Mouse (Mus musculus) hindbrain, embryonic 13.5 days (tissue): ENCODE measurements at regions not wholly inside any gene's neighbourhood (a gene's known extent, or its start where the extent isn't known, plus 50 kb on each side); places are given as distances from the start of the nearest gene placed in this dataset.
A peak's percentile ranks its signal among the peaks of the same experiment; 100 is the strongest.

Experiments
- ATAC-seq: fragments of 200-750 bp; cut with Nextera tagmentation; 2 replicates; pipeline ENCODE4 v1.8.0; 2017; ENCODE audit warnings: moderate TSS enrichment; ENCODE audit not compliant: low FRiP score
- H3K27ac ChIP-seq: fragments of 300-500 bp; sonication (generic); 2 replicates; pipeline ENCODE4 v1.5.1; 2015; ENCODE audit warnings: inconsistent platforms, mild to moderate bottlenecking, moderate library complexity
- H3K27me3 ChIP-seq: fragments of 300-500 bp; sonication (generic); 2 replicates; pipeline ENCODE4 v1.6.1; 2015; ENCODE audit warnings: mild to moderate bottlenecking, inconsistent platforms
- H3K36me3 ChIP-seq: fragments of 300-500 bp; sonication (generic); 2 replicates; pipeline ENCODE4 v1.6.1; 2015; ENCODE audit warnings: mild to moderate bottlenecking, inconsistent platforms
- H3K4me1 ChIP-seq: fragments of 300-500 bp; sonication (generic); replicated peaks from 2 replicates; pipeline ENCODE4 v1.6.1; 2015; ENCODE audit warnings: inconsistent platforms
- H3K4me2 ChIP-seq: fragments of 300-500 bp; sonication (generic); 2 replicates; pipeline ENCODE4 v1.6.1; 2015; ENCODE audit warnings: inconsistent platforms, mild to moderate bottlenecking, moderate library complexity
- H3K4me3 ChIP-seq: fragments of 300-500 bp; sonication (generic); 2 replicates; pipeline ENCODE4 v1.5.1; 2015; ENCODE audit warnings: mild to moderate bottlenecking, inconsistent platforms
- H3K9ac ChIP-seq: fragments of 300-500 bp; sonication (generic); 2 replicates; pipeline ENCODE4 v1.6.1; 2015; ENCODE audit warnings: mild to moderate bottlenecking, inconsistent platforms
- H3K9me3 ChIP-seq: fragments of 300-500 bp; sonication (generic); 2 replicates; pipeline ENCODE4 v1.6.1; 2016; ENCODE audit warnings: inconsistent platforms
- WGBS: fragments of 180-500 bp; shearing (Covaris S2); methylation state at CpG from one replicate; pipeline ENCODE4 v1.1.7; 2015; 5-methylcytosine and 5-hydroxymethylcytosine counted together

GRCm38 (mm10) chr2:128331681-128332080, 205.8 kb downstream of the Bcl2l11 start:
- 50% methylated on average over 8 of the region's 8 CpGs for WGBS
- Histone ChIP-seq H3K9ac (no peak overlapping the region), H3K9me3 (no peaks in the 10 kb centered on the region), H3K4me2 (peak overlapping the region; percentile 19; the same call in 1 of the 2 replicates), H3K27ac (peak overlapping the region; percentile 68), H3K4me3 (no peak overlapping the region), H3K36me3 (no peaks in the 10 kb centered on the region), H3K4me1 (peaks cover 32% of the 10 kb centered on the region), H3K27me3 (0 out of 2 replicates have a peak, but pooled peaks cover 4% of the 10 kb centered on the region)
- no peak for ATAC-seq

GRCm38 (mm10) chr2:128333401-128334142, 207.7 kb downstream of the Bcl2l11 start:
- H3K27me3 ChIP-seq = 0 out of 2 replicates have a peak, but pooled peaks cover 4% of the 10 kb centered on the region
- no peak for ATAC-seq
- H3K4me2 ChIP-seq = no peak overlapping the region
- H3K4me3 ChIP-seq = no peak overlapping the region
- no peak overlapping the region for H3K27ac ChIP-seq
- H3K36me3 ChIP-seq = no peaks in the 10 kb centered on the region
- 79% methylated on average over 10 of the region's 10 CpGs for WGBS
- no peak overlapping the region for H3K9ac ChIP-seq
- H3K4me1 ChIP-seq = peaks cover 35% of the 10 kb centered on the region
- H3K9me3 ChIP-seq = no peaks in the 10 kb centered on the region

GRCm38 (mm10) chr2:128334143-128334470, 208.3 kb downstream of the Bcl2l11 start:
- ATAC-seq = no peak
- peaks cover 40% of the 10 kb centered on the region for H3K4me1 ChIP-seq
- H3K27ac ChIP-seq = no peak overlapping the region
- no peak overlapping the region for H3K4me3 ChIP-seq
- whole genome bisulfite sequencing = 84% methylated on average over 2 of the region's 2 CpGs
- H3K36me3 ChIP-seq = no peaks in the 10 kb centered on the region
- H3K4me2 ChIP-seq = no peak overlapping the region
- no peaks in the 10 kb centered on the region for H3K9me3 ChIP-seq
- H3K9ac ChIP-seq = no peak overlapping the region
- 0 out of 2 replicates have a peak, but pooled peaks cover 4% of the 10 kb centered on the region for H3K27me3 ChIP-seq

GRCm38 (mm10) chr2:128334757-128335500, 209.1 kb downstream of the Bcl2l11 start:
- Histone ChIP-seq H3K9ac (no peak overlapping the region), H3K9me3 (no peaks in the 10 kb centered on the region), H3K27ac (no peak overlapping the region), H3K4me3 (no peak overlapping the region), H3K36me3 (no peaks in the 10 kb centered on the region), H3K27me3 (0 out of 2 replicates have a peak, but pooled peaks cover 4% of the 10 kb centered on the region), H3K4me1 (peaks cover 48% of the 10 kb centered on the region), H3K4me2 (no peak overlapping the region)
- no peak for ATAC-seq
- WGBS = 70% methylated on average over 7 of the region's 7 CpGs

- H3K4me2 ChIP-seq = no peak overlapping the region
- no peak overlapping the region for H3K4me3 ChIP-seq
- H3K4me1 ChIP-seq = peaks cover 39% of the 10 kb centered on the region
- H3K36me3 ChIP-seq = no peaks in the 10 kb centered on the region
- H3K9ac ChIP-seq = no peak overlapping the region
- H3K27ac ChIP-seq = no peak overlapping the region
- H3K27me3 ChIP-seq = 0 out of 2 replicates have a peak, but pooled peaks cover 4% of the 10 kb centered on the region
- ATAC-seq = no peak
- H3K9me3 ChIP-seq = no peaks in the 10 kb centered on the region
These were observed 211.4 kb downstream of the Bcl2l11 start for GRCm38 (mm10) chr2:128337192-128337591.

GRCm38 (mm10) chr2:128337791-128338190, 212.0 kb downstream of the Bcl2l11 start:
- Histone ChIP-seq H3K9me3 (no peaks in the 10 kb centered on the region), H3K27me3 (0 out of 2 replicates have a peak, but pooled peaks cover 4% of the 10 kb centered on the region), H3K36me3 (no peaks in the 10 kb centered on the region), H3K9ac (no peak overlapping the region), H3K4me3 (no peak overlapping the region), H3K4me1 (peaks cover 35% of the 10 kb centered on the region), H3K27ac (no peak overlapping the region), H3K4me2 (no peak overlapping the region)
- no peak for ATAC-seq
- WGBS = 91% methylated on average over 5 of the region's 5 CpGs

- no peak for ATAC-seq
- H3K4me1 ChIP-seq = peaks cover 32% of the 10 kb centered on the region
- H3K27ac ChIP-seq = no peak overlapping the region
- no peaks in the 10 kb centered on the region for H3K9me3 ChIP-seq
- H3K4me2 ChIP-seq = no peak overlapping the region
- 89% methylated on average over 4 of the region's 4 CpGs for WGBS
- H3K36me3 ChIP-seq = no peaks in the 10 kb centered on the region
- H3K4me3 ChIP-seq = no peak overlapping the region
- H3K9ac ChIP-seq = no peak overlapping the region
- no peaks in the 10 kb centered on the region for H3K27me3 ChIP-seq
These were observed 212.6 kb downstream of the Bcl2l11 start for GRCm38 (mm10) chr2:128338474-128338873.

- no peaks in the 10 kb centered on the region for H3K36me3 ChIP-seq
- H3K4me1 ChIP-seq = peaks cover 29% of the 10 kb centered on the region
- H3K4me3 ChIP-seq = no peak overlapping the region
- no peak for ATAC-seq
- WGBS = 33% methylated on average over 8 of the region's 8 CpGs
- no peaks in the 10 kb centered on the region for H3K27me3 ChIP-seq
- no peaks in the 10 kb centered on the region for H3K9me3 ChIP-seq
- no peak overlapping the region for H3K4me2 ChIP-seq
- no peak overlapping the region for H3K27ac ChIP-seq
- no peak overlapping the region for H3K9ac ChIP-seq
These were observed 213.3 kb downstream of the Bcl2l11 start for GRCm38 (mm10) chr2:128339061-128339642.

GRCm38 (mm10) chr2:128339643-128340487, 214.0 kb downstream of the Bcl2l11 start:
- 46% methylated on average over 19 of the region's 19 CpGs for WGBS
- ATAC-seq = no peak
- H3K27ac ChIP-seq = peak overlapping the region; percentile 8; the same call in 1 of the 2 replicates
- H3K4me2 ChIP-seq = no peak overlapping the region
- H3K9ac ChIP-seq = no peak overlapping the region
- no peaks in the 10 kb centered on the region for H3K27me3 ChIP-seq
- no peaks in the 10 kb centered on the region for H3K36me3 ChIP-seq
- peaks cover 29% of the 10 kb centered on the region for H3K4me1 ChIP-seq
- H3K9me3 ChIP-seq = no peaks in the 10 kb centered on the region
- no peak overlapping the region for H3K4me3 ChIP-seq

- H3K9ac ChIP-seq = no peak overlapping the region
- no peak overlapping the region for H3K4me2 ChIP-seq
- ATAC-seq = no peak
- 94% methylated on average over 5 of the region's 5 CpGs for WGBS
- H3K27me3 ChIP-seq = no peaks in the 10 kb centered on the region
- no peaks in the 10 kb centered on the region for H3K9me3 ChIP-seq
- H3K4me1 ChIP-seq = peaks cover 24% of the 10 kb centered on the region
- H3K27ac ChIP-seq = 0 out of 2 replicates have a peak overlapping the region, but pooled peaks have one; percentile 8
- no peak overlapping the region for H3K4me3 ChIP-seq
- H3K36me3 ChIP-seq = no peaks in the 10 kb centered on the region
These were observed 214.9 kb downstream of the Bcl2l11 start for GRCm38 (mm10) chr2:128340631-128341240.

- Histone ChIP-seq H3K27ac (no peak overlapping the region), H3K36me3 (no peaks in the 10 kb centered on the region), H3K9ac (no peak overlapping the region), H3K4me3 (no peak overlapping the region), H3K4me1 (peaks cover 20% of the 10 kb centered on the region), H3K27me3 (no peaks in the 10 kb centered on the region), H3K4me2 (no peak overlapping the region), H3K9me3 (no peaks in the 10 kb centered on the region)
- WGBS = 80% methylated on average over 9 of the region's 9 CpGs
- ATAC-seq = no peak
These were observed 216.4 kb downstream of the Bcl2l11 start for GRCm38 (mm10) chr2:128342212-128342611.
